Comparison of ENCODE assay signal across 25 mouse cellular contexts in the genomic region with DNA sequence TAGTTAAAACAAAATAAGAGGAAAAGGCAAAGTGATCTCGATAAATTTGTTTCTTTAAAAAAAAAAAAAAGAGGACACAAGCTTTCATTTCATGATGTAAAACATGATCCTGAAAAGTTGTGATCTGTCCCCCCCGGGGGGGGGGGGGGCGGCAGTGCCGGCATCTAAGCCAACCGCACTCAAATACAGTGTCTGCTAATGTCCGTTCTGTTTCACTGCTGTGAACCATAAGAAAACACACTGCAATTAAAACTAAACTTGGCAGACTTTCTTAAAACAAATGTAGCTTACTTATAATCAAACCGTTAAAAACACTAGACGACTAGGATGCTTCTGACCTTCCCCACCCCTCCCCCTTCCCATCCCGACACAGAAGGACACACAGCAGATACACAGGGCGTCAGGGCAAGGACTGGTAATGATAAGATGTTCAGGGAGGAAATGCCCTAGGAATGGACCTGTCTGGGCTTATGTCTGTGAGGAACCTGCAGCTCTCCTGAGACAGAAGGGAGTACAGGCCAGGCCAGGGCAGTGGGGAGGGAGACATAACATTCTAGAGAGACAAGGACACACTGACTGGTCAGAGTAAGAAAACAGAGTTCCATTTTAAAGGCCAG.
DNase-seq lines count a peak whose midpoint lies in the region; ATAC-seq and TF ChIP-seq lines count a peak whose summit lies in the region.
"Had no signal": no experiment of that assay in that cellular context is flagged by ENCODE, and none has a peak within 500 bp of the region (broad histone marks: within the 10 kb centered on the region; RNA-seq: fewer than 3 reads in every experiment).

No protein-coding gene starts in this region.

- no peak overlapping the region for H3K9ac ChIP-seq in embryonic facial prominence, embryonic 14.5 days (ENCODE audit: low read depth, low read length)
- H3K9ac ChIP-seq in midbrain, postnatal 0 days (replicated peaks; ENCODE audit: low read length, poor library complexity, severe bottlenecking) = no peak overlapping the region
- H3K9ac ChIP-seq: embryonic facial prominence, embryonic 12.5 days; forebrain, embryonic 12.5 days; limb, embryonic 12.5 days; liver, embryonic 12.5 days; stomach, embryonic 15.5 days had no signal

- no peaks in the 10 kb centered on the region for H3K9me3 ChIP-seq in embryonic facial prominence, embryonic 14.5 days (ENCODE audit: control insufficient read depth, low read length)
- no peaks in the 10 kb centered on the region for H3K9me3 ChIP-seq in embryonic facial prominence, embryonic 10.5 days
- H3K9me3 ChIP-seq in midbrain, embryonic 10.5 days (replicated peaks) = no peaks in the 10 kb centered on the region
- no peaks in the 10 kb centered on the region for H3K9me3 ChIP-seq in midbrain, postnatal 0 days (ENCODE audit: low read length)
- H3K9me3 ChIP-seq: embryonic facial prominence, embryonic 12.5 days; forebrain, embryonic 12.5 days; hindbrain, embryonic 10.5 days; limb, embryonic 12.5 days; liver, embryonic 12.5 days; stomach, embryonic 15.5 days had no signal

- no peak for ATAC-seq in embryonic facial prominence, embryonic 14.5 days (ENCODE audit: low read depth)
- no peak for ATAC-seq in midbrain, postnatal 0 days (ENCODE audit: low FRiP score)
- ATAC-seq: activated CD4-positive, CD25-positive, alpha-beta regulatory T cell, adult 4 months; hindbrain, embryonic 16.5 days; liver, embryonic 12.5 days; midbrain, embryonic 16.5 days had no signal

- H3K27me3 ChIP-seq in embryonic facial prominence, embryonic 14.5 days (replicated peaks; ENCODE audit: control insufficient read depth, insufficient read depth, low read length) = no peaks in the 10 kb centered on the region
- H3K27me3 ChIP-seq in embryonic facial prominence, embryonic 10.5 days (replicated peaks; ENCODE audit: low read depth, poor library complexity, severe bottlenecking) = no peaks in the 10 kb centered on the region
- H3K27me3 ChIP-seq in midbrain, embryonic 10.5 days (ENCODE audit: low read depth, poor library complexity, severe bottlenecking) = no peaks in the 10 kb centered on the region
- H3K27me3 ChIP-seq in midbrain, postnatal 0 days (ENCODE audit: insufficient read depth, low read length) = no peaks in the 10 kb centered on the region
- no peaks in the 10 kb centered on the region for H3K27me3 ChIP-seq in small intestine, adult 2 months (ENCODE audit: control insufficient read depth, insufficient read depth, low read length)
- H3K27me3 ChIP-seq: embryonic facial prominence, embryonic 12.5 days; forebrain, embryonic 12.5 days; limb, embryonic 12.5 days; liver, embryonic 12.5 days; stomach, embryonic 15.5 days had no signal

- H3K4me2 ChIP-seq in embryonic facial prominence, embryonic 14.5 days (ENCODE audit: low read depth, low read length) = no peak overlapping the region
- H3K4me2 ChIP-seq in midbrain, postnatal 0 days (ENCODE audit: low read depth, low read length, poor library complexity, severe bottlenecking) = no peak overlapping the region
- H3K4me2 ChIP-seq: embryonic facial prominence, embryonic 12.5 days; forebrain, embryonic 12.5 days; limb, embryonic 12.5 days; liver, embryonic 12.5 days; stomach, embryonic 15.5 days had no signal

- no peak overlapping the region; the same call in 1 of the 2 replicates for H3K27ac ChIP-seq in embryonic facial prominence, embryonic 14.5 days (replicated peaks; ENCODE audit: low read depth, low read length)
- H3K27ac ChIP-seq in embryonic facial prominence, embryonic 10.5 days (replicated peaks) = no peak overlapping the region
- H3K27ac ChIP-seq in layer of hippocampus, adult 2 months = peak overlapping the region; percentile 79; the same call in 1 of the 2 replicates
- H3K27ac ChIP-seq in midbrain, embryonic 10.5 days (replicated peaks) = peak overlapping the region; percentile 46; the same call in 1 of the 2 replicates
- no peak overlapping the region for H3K27ac ChIP-seq in midbrain, postnatal 0 days (ENCODE audit: low read depth, low read length)
- 0 out of 2 replicates have a peak overlapping the region, but pooled peaks have one; percentile 12 for H3K27ac ChIP-seq in small intestine, adult 2 months (ENCODE audit: insufficient read depth, low read depth, low read length)
- H3K27ac ChIP-seq: embryonic facial prominence, embryonic 12.5 days; forebrain, embryonic 12.5 days; hindbrain, embryonic 10.5 days; limb, embryonic 12.5 days; liver, embryonic 12.5 days; macrophage had no signal

- 48% methylated on average over 10 of the region's 10 CpGs for WGBS in embryonic facial prominence, embryonic 14.5 days
- 74% methylated on average over 10 of the region's 10 CpGs for WGBS in embryonic facial prominence, embryonic 10.5 days
- WGBS in midbrain, embryonic 10.5 days = 76% methylated on average over 10 of the region's 10 CpGs
- WGBS in midbrain, postnatal 0 days = 71% methylated on average over 10 of the region's 10 CpGs
- 75% methylated on average over 10 of the region's 10 CpGs for WGBS in small intestine, adult 2 months

- no peak overlapping the region for H3K4me3 ChIP-seq in embryonic facial prominence, embryonic 14.5 days (ENCODE audit: low read depth, low read length)
- H3K4me3 ChIP-seq in embryonic facial prominence, embryonic 10.5 days = no peak overlapping the region
- H3K4me3 ChIP-seq in layer of hippocampus, adult 2 months = no peak overlapping the region
- H3K4me3 ChIP-seq in midbrain, embryonic 10.5 days = no peak overlapping the region
- H3K4me3 ChIP-seq in midbrain, postnatal 0 days (ENCODE audit: low read depth, low read length) = no peak overlapping the region
- H3K4me3 ChIP-seq in small intestine, adult 2 months (ENCODE audit: low read depth, low read length) = no peak overlapping the region
- H3K4me3 ChIP-seq: embryonic facial prominence, embryonic 12.5 days; erythroblast, embryonic 14.5 days; forebrain, embryonic 12.5 days; hindbrain, embryonic 10.5 days; limb, embryonic 12.5 days; liver, embryonic 12.5 days; stomach, embryonic 15.5 days had no signal

- TF ChIP-seq CTCF in layer of hippocampus, adult 2 months (conservative IDR thresholded peaks at IDR 0.05) = no peak
- no peak for TF ChIP-seq CTCF in midbrain, postnatal 0 days (IDR thresholded peaks at IDR 0.05)
- TF ChIP-seq CTCF in small intestine, adult 2 months (IDR thresholded peaks at IDR 0.05; ENCODE audit: extremely low read depth, insufficient read length, insufficient replicate concordance, low read depth, low read length) = no peak

- no peaks in the 10 kb centered on the region for H3K36me3 ChIP-seq in embryonic facial prominence, embryonic 14.5 days (ENCODE audit: control insufficient read depth, insufficient read depth, low read length)
- H3K36me3 ChIP-seq in embryonic facial prominence, embryonic 10.5 days (replicated peaks) = no peaks in the 10 kb centered on the region
- no peaks in the 10 kb centered on the region for H3K36me3 ChIP-seq in midbrain, embryonic 10.5 days
- H3K36me3 ChIP-seq in midbrain, postnatal 0 days (ENCODE audit: insufficient read depth, low read length) = peaks cover 40% of the 10 kb centered on the region
- H3K36me3 ChIP-seq in small intestine, adult 2 months (ENCODE audit: control insufficient read depth, insufficient read depth, low read length) = peaks cover 3% of the 10 kb centered on the region; the same call in 1 of the 2 replicates
- H3K36me3 ChIP-seq: embryonic facial prominence, embryonic 12.5 days; forebrain, embryonic 12.5 days; hindbrain, embryonic 10.5 days; limb, embryonic 12.5 days; liver, embryonic 12.5 days had no signal

- TF ChIP-seq POLR2A in small intestine, adult 2 months (IDR thresholded peaks at IDR 0.05; ENCODE audit: low read depth, low read length) = no peak

- H3K4me1 ChIP-seq in embryonic facial prominence, embryonic 14.5 days (ENCODE audit: control insufficient read depth, insufficient read depth, low read length) = peaks cover 9% of the 10 kb centered on the region; the same call in 1 of the 2 replicates
- peaks cover 40% of the 10 kb centered on the region for H3K4me1 ChIP-seq in embryonic facial prominence, embryonic 10.5 days
- H3K4me1 ChIP-seq in midbrain, embryonic 10.5 days = peaks cover 13% of the 10 kb centered on the region
- H3K4me1 ChIP-seq in midbrain, postnatal 0 days (ENCODE audit: insufficient read depth, low read length) = no peaks in the 10 kb centered on the region
- H3K4me1 ChIP-seq in small intestine, adult 2 months (ENCODE audit: control insufficient read depth, insufficient read depth, insufficient read length, low read length) = no peaks in the 10 kb centered on the region
- H3K4me1 ChIP-seq: stomach, embryonic 15.5 days had no signal

- peak; percentile 19 for DNase-seq in embryonic facial prominence, embryonic 14.5 days (ENCODE audit: low spot score)
- DNase-seq in embryonic facial prominence, embryonic 10.5 days (ENCODE audit: low spot score) = no peak
- DNase-seq in layer of hippocampus, adult 2 months (ENCODE audit: low spot score in 2 of 2) = no peak
- no peak for DNase-seq in layer of hippocampus, postnatal 36 days
- no peak for DNase-seq in midbrain, embryonic 10.5 days (ENCODE audit: low spot score)
- no peak for DNase-seq in midbrain, postnatal 0 days (ENCODE audit: low spot score)
- DNase-seq in layer of hippocampus, adult 9-10 months (ENCODE audit: low spot score) = no peak
- DNase-seq: adrenal gland, adult 8-10 months; cerebellum, adult 11-12 months; cerebellum, postnatal 10 days; gastrocnemius, postnatal 25 days; right cerebral cortex, postnatal 25 days; thymus, adult 2 months had no signal

Comparison
In these comparisons a context has a peak if more than half of its experiments do, and no peak if none do; other contexts are left out.
1. H3K27ac ChIP-seq: peak in layer of hippocampus, adult 2 months (single experiment), midbrain, embryonic 10.5 days (single experiment) and small intestine, adult 2 months (single experiment); none in embryonic facial prominence, embryonic 14.5 days (single experiment), embryonic facial prominence, embryonic 10.5 days (single experiment) and midbrain, postnatal 0 days (single experiment).